Mouse (Mus musculus) embryonic facial prominence, embryonic 10.5 days (tissue): ENCODE data around the gene Gpsm3. TPM values are rescaled to one million over a fixed set of nuclear protein-coding genes. Genes with fewer than 3 reads are reported as not detected.
"Not testable (repeated sequence)": the region's sequence is repeated elsewhere in the genome, so short reads cannot be mapped to it uniquely, and the experiment has no call there.

Experiments
- DNase-seq: peaks from one replicate; pipeline ENCODE4 v3.0.0-alpha.2; 2017; ENCODE audit warnings: low spot score
- H3K27ac ChIP-seq: fragments of 300-500 bp; sonication (generic); replicated peaks from 2 replicates; pipeline ENCODE4 v1.5.1; 2016; ENCODE audit warnings: mild to moderate bottlenecking
- H3K27me3 ChIP-seq: fragments of 300-500 bp; sonication (generic); replicated peaks from 2 replicates; pipeline ENCODE4 v1.6.1; 2016; ENCODE audit warnings: low read depth, mild to moderate bottlenecking; ENCODE audit not compliant: poor library complexity, severe bottlenecking
- H3K36me3 ChIP-seq: fragments of 300-500 bp; sonication (generic); replicated peaks from 2 replicates; pipeline ENCODE4 v1.6.1; 2016; ENCODE audit warnings: mild to moderate bottlenecking, moderate library complexity
- H3K4me1 ChIP-seq: fragments of 300-500 bp; sonication (generic); 2 replicates; pipeline ENCODE4 v1.6.1; 2016
- H3K4me3 ChIP-seq: fragments of 300-500 bp; sonication (generic); 2 replicates; pipeline ENCODE4 v1.5.1; 2016; ENCODE audit warnings: mild to moderate bottlenecking, moderate library complexity
- H3K9me3 ChIP-seq: fragments of 300-500 bp; sonication (generic); 2 replicates; pipeline ENCODE4 v1.6.1; 2016; ENCODE audit warnings: mild to moderate bottlenecking
- WGBS: fragments of 180-500 bp; shearing (Covaris S2); methylation state at CpG from one replicate; pipeline ENCODE4 v1.1.7; 2016; 5-methylcytosine and 5-hydroxymethylcytosine counted together
- polyA plus RNA-seq: library from polyadenylated mRNA; unstranded; fragments of >200 nt; fragmentation: Nextera tagmentation; extraction: Ambion mirVana; gene quantifications from 2 replicates; pipeline ENCODE4 v1.2.1, GENCODE M21; 2016

Gpsm3 gene
- polyA plus RNA-seq: 9.4 and 10.1 TPM in 2 replicates

- WGBS: 19% methylated on average over 7 of the region's 7 CpGs
These were observed at the start of gene Gpsm3 for GRCm38 (mm10) chr17:34589681-34590101. Gene Gpsm3 (plus strand): TSS chr17:34589806.

GRCm38 (mm10) chr17:34543567-34543966 lies 46.0 kb upstream of the Gpsm3 start:
- WGBS: 94% methylated on average over 13 of the region's 13 CpGs
- not testable (repeated sequence) for DNase-seq, H3K9me3 ChIP-seq, H3K36me3 ChIP-seq, H3K4me1 ChIP-seq, H3K4me3 ChIP-seq, H3K27ac ChIP-seq, H3K27me3 ChIP-seq

More at GRCm38 (mm10) chr17:34589681-34590101, at the start of gene Gpsm3:
- Histone ChIP-seq H3K4me3 (peak within 1 kb of the TSS; percentile 86), H3K4me1 (peaks cover 90% of the 10 kb centered on the region), H3K36me3 (peaks cover 11% of the 10 kb centered on the region), H3K9me3 (no peaks in the 10 kb centered on the region), H3K27me3 (no peaks in the 10 kb centered on the region; the same call in 1 of the 2 replicates), H3K27ac (peak within 1 kb of the TSS; percentile 100)
- DNase-seq: no peak

- no peak for DNase-seq
- Histone ChIP-seq H3K4me3 (no peak overlapping the region), H3K9me3 (no peaks in the 10 kb centered on the region), H3K27me3 (no peaks in the 10 kb centered on the region), H3K36me3 (no peaks in the 10 kb centered on the region), H3K27ac (no peak overlapping the region), H3K4me1 (no peaks in the 10 kb centered on the region)
- WGBS: 86% methylated on average over 1 of the region's 1 CpGs
These were observed 42.8 kb upstream of the Gpsm3 start for GRCm38 (mm10) chr17:34546797-34547196.

DNA sequence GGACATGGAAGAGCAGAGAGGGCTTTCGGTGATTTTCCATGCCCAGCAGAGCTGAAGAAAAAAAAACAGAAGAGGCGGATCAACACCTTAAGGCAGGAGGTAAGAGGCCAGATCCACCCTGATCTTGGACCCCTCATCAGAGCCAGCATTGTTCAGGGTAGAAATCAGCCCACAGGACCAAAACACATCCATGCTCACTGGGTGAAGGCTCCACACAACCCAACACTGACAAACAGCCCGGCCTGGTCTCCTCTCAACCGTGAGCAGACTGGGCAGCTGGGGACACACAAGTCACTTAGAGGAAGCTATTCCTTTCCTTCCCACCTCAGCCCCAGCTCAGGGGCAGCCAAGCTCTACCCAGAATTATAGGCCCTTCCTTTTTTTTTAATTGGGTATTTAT lies 42.0 kb upstream of the Gpsm3 start:
- 89% methylated on average over 4 of the region's 4 CpGs for WGBS
- Histone ChIP-seq H3K4me3 (no peak overlapping the region), H3K4me1 (no peaks in the 10 kb centered on the region)

GRCm38 (mm10) chr17:34549156-34549555 lies 40.5 kb upstream of the Gpsm3 start:
- H3K36me3 ChIP-seq: no peaks in the 10 kb centered on the region
- no peak overlapping the region for H3K4me3 ChIP-seq
- H3K27me3 ChIP-seq: no peaks in the 10 kb centered on the region
- H3K27ac ChIP-seq: no peak overlapping the region
- no peak for DNase-seq
- WGBS: 94% methylated on average over 3 of the region's 3 CpGs
- no peaks in the 10 kb centered on the region for H3K9me3 ChIP-seq
- H3K4me1 ChIP-seq: no peaks in the 10 kb centered on the region

More for the DNA sequence above, 42.0 kb upstream of the Gpsm3 start:
- H3K9me3 ChIP-seq: no peaks in the 10 kb centered on the region
- no peaks in the 10 kb centered on the region for H3K27me3 ChIP-seq
- no peak for DNase-seq
- no peaks in the 10 kb centered on the region for H3K36me3 ChIP-seq
- no peak overlapping the region for H3K27ac ChIP-seq

- 81% methylated on average over 2 of the region's 2 CpGs for WGBS
- no peak overlapping the region for H3K4me3 ChIP-seq
- H3K36me3 ChIP-seq: no peaks in the 10 kb centered on the region
- no peak overlapping the region for H3K27ac ChIP-seq
- no peak for DNase-seq
- H3K27me3 ChIP-seq: no peaks in the 10 kb centered on the region
- H3K9me3 ChIP-seq: no peaks in the 10 kb centered on the region
- no peaks in the 10 kb centered on the region for H3K4me1 ChIP-seq
These were observed 39.8 kb upstream of the Gpsm3 start for GRCm38 (mm10) chr17:34549843-34550242.

GRCm38 (mm10) chr17:34555483-34555882 lies 34.1 kb upstream of the Gpsm3 start:
- Histone ChIP-seq H3K9me3 (no peaks in the 10 kb centered on the region), H3K27me3 (0 out of 2 replicates have a peak, but pooled peaks cover 3% of the 10 kb centered on the region)
- 32% methylated on average over 5 of the region's 5 CpGs for WGBS

DNA sequence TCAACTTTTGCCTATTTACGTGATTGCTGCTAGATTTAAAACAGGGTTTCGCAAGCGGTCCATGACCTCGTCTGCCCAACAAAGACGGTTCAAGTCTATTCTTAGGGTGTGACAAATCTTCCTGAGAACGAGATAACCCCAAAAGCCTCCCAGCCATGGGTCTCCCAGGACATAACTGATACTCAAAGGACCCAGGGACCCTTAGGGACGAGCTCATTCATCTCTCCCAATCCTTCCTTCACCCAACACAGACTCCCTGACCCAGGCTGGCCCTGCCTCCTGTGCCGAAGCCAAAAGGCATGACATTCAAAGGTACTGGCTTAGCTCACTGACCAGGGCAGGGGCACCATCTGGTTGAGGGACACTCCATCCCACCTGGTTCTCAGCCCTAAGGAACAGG lies 33.2 kb upstream of the Gpsm3 start:
- no peak overlapping the region for H3K27ac ChIP-seq
- WGBS: 89% methylated on average over 8 of the region's 8 CpGs
- peaks cover 6% of the 10 kb centered on the region for H3K4me1 ChIP-seq
- no peak for DNase-seq
- H3K9me3 ChIP-seq: no peaks in the 10 kb centered on the region
- no peak overlapping the region for H3K4me3 ChIP-seq
- H3K27me3 ChIP-seq: 0 out of 2 replicates have a peak, but pooled peaks cover 3% of the 10 kb centered on the region
- H3K36me3 ChIP-seq: no peaks in the 10 kb centered on the region

More at GRCm38 (mm10) chr17:34555483-34555882, 34.1 kb upstream of the Gpsm3 start:
- Histone ChIP-seq H3K4me3 (no peak overlapping the region), H3K36me3 (no peaks in the 10 kb centered on the region), H3K27ac (no peak overlapping the region), H3K4me1 (no peaks in the 10 kb centered on the region)
- peak; percentile 80 for DNase-seq

DNA sequence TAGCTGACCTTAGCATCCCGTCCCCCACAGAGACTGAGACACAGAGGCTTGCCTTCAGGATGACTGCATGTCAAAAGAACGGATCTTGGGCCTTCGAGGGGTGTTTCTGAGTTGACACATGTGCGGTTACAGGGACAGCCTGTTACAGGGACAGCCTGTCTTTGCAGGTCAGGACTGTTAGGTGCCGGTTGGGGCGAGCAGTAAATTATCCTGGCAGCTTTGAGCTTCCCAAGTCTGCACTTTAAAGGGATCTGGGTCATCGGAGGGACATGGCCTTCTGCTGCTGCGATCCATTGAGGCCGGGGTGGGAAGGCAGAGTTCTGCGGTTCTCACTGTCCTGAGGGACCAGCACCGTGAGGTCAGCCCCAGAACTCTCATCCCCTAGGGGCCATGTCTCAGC lies 32.2 kb upstream of the Gpsm3 start:
- 80% methylated on average over 11 of the region's 11 CpGs for WGBS
- DNase-seq: no peak
- H3K9me3 ChIP-seq: no peaks in the 10 kb centered on the region
- no peak overlapping the region for H3K27ac ChIP-seq
- H3K27me3 ChIP-seq: 0 out of 2 replicates have a peak, but pooled peaks cover 3% of the 10 kb centered on the region
- H3K36me3 ChIP-seq: no peaks in the 10 kb centered on the region
- H3K4me1 ChIP-seq: peaks cover 7% of the 10 kb centered on the region
- H3K4me3 ChIP-seq: no peak overlapping the region

GRCm38 (mm10) chr17:34559116-34559515 lies 30.5 kb upstream of the Gpsm3 start:
- Histone ChIP-seq H3K9me3 (no peaks in the 10 kb centered on the region), H3K36me3 (no peaks in the 10 kb centered on the region), H3K4me3 (no peak overlapping the region), H3K4me1 (peaks cover 10% of the 10 kb centered on the region), H3K27ac (no peak overlapping the region), H3K27me3 (0 out of 2 replicates have a peak, but pooled peaks cover 3% of the 10 kb centered on the region)
- DNase-seq: no peak
- WGBS: 86% methylated on average over 7 of the region's 7 CpGs

DNA sequence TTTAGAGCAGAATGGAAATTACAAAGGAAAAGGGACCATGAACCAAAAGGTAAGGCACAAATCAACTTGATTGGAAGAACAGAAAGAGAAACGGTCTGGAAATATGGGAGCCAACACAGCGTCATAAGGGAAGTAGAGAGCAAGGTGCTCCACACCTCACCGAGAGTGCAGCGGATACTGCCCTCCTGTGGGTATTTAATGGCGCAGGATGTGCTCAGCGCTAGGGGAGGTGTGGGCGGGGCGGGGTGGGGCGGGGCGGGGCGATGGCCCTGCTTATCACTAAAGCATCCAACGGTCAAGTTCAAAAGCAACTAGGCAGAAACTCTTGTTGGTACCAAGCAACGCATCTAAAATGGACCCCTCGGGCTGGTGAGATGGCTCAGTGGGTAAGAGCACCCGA lies 29.7 kb upstream of the Gpsm3 start:
- Histone ChIP-seq H3K27ac (no peak overlapping the region), H3K9me3 (no peaks in the 10 kb centered on the region), H3K4me3 (no peak overlapping the region), H3K36me3 (no peaks in the 10 kb centered on the region), H3K27me3 (0 out of 2 replicates have a peak, but pooled peaks cover 5% of the 10 kb centered on the region), H3K4me1 (peaks cover 18% of the 10 kb centered on the region)
- no peak for DNase-seq
- 25% methylated on average over 15 of the region's 15 CpGs for WGBS

DNA sequence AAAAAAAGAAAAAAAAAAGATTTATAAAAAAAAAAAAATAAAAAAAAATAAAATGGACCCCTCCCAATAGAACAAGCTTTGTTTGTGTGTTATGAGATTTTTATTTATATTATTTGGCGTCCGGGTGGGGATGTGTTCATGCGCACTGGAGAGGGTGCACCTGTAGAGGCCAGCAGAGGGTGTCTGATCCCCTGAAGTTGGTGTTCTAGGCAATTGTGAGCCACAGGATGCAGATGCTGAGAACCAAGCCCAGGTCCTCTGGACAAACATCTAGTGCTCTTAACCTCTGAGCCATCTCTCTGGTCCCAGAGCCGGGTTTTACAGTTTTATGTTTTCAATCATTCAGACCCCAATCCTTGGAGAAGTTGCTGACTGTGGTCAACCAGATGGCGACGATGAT lies 29.2 kb upstream of the Gpsm3 start:
- 90% methylated on average over 6 of the region's 6 CpGs for WGBS
- DNase-seq: no peak
- no peak overlapping the region for H3K27ac ChIP-seq
- peaks cover 23% of the 10 kb centered on the region for H3K4me1 ChIP-seq
- H3K4me3 ChIP-seq: no peak overlapping the region
- peaks cover 10% of the 10 kb centered on the region; the same call in 1 of the 2 replicates for H3K27me3 ChIP-seq
- no peaks in the 10 kb centered on the region for H3K9me3 ChIP-seq
- H3K36me3 ChIP-seq: no peaks in the 10 kb centered on the region

DNA sequence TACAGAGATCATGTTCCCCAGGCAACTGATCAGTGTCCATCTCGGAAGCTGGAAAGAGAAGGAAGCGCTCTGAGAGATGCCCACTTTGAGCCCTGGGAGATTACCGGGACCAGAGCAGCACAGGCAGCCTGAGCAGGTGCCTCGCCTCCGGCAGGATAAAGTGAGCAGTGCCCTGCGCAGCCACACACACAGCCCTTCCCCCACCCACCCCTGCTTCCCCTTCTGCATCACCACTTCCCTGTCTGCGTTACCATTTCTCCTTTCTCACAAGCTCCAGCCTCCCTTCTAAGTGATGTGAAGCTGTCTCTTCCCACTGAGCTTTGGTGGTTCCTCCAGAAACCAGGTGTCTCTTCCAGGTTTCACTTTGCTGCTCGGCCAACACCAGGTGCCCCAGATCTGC lies 28.4 kb upstream of the Gpsm3 start:
- Histone ChIP-seq H3K4me1 (peaks cover 25% of the 10 kb centered on the region), H3K27ac (no peak overlapping the region; the same call in 1 of the 2 replicates), H3K4me3 (0 out of 2 replicates have a peak overlapping the region, but pooled peaks have one; percentile 13), H3K36me3 (no peaks in the 10 kb centered on the region), H3K27me3 (peaks cover 15% of the 10 kb centered on the region; the same call in 1 of the 2 replicates), H3K9me3 (no peaks in the 10 kb centered on the region)
- no peak for DNase-seq
- WGBS: 39% methylated on average over 8 of the region's 8 CpGs
